Mouse (Mus musculus): ENCODE measurements around the gene Zmat5.

Gene Zmat5

GRCm38 (mm10) chr11:4704072-4704964 is at the start of gene Zmat5, which contains the start of gene Uqcr10:
Gene Zmat5 (plus strand): TSS chr11:4704678.
Gene Uqcr10 (minus strand): TSS chr11:4704342.
- DNase-seq (ENCODE audit: low spot score), result peak; percentile 87

GRCm38 (mm10) chr11:4659818-4660217 is 44.7 kb upstream of the Zmat5 start:
- DNase-seq (ENCODE audit: low spot score), result no peak

DNA sequence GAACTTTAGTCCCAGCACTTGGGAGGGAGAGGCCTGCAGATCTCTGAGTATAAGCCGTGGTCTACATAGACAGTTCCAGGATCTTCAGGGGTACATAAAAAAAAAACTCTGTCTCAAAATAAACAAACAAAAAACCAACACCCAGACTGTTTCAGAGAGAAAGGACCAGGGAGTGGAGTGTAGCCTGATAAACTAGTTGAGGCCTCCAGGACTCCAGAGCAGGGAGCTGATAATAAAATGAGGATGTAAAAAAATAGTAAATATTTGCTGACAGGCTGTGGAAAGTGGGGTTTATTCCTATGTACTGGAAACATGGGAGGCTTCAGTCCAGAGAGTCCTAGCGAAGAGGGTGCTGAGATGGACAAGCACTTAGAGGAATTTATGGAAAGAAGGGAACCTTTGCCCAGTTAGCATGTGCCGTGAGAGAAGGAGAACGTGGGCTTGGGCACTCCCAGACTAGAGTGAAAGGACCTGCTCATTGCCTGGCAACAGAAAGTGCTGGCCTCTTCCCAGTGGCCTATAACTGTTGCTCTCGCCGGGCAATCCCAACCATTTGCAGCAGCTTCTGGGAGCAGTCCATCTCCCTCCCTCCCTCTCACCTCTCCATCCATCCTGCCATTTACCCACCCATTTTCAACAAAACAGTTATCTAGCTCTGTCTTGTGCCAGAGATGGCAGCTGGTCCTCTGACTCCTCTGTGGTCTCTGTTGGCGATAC is 44.0 kb upstream of the Zmat5 start:
- DNase-seq (ENCODE audit: low spot score), result no peak

- no peak for DNase-seq (ENCODE audit: low spot score)
These were observed 43.2 kb upstream of the Zmat5 start for GRCm38 (mm10) chr11:4661324-4661723.

- no peak for DNase-seq (ENCODE audit: low spot score)
These were observed 42.5 kb upstream of the Zmat5 start for GRCm38 (mm10) chr11:4661871-4662495.

GRCm38 (mm10) chr11:4662496-4662878 is 42.0 kb upstream of the Zmat5 start:
- DNase-seq (ENCODE audit: low spot score), result no peak

GRCm38 (mm10) chr11:4671736-4672135 is 32.7 kb upstream of the Zmat5 start:
- no peak for DNase-seq (ENCODE audit: low spot score)

- DNase-seq (ENCODE audit: low spot score), result no peak
These were observed 29.9 kb upstream of the Zmat5 start for GRCm38 (mm10) chr11:4674593-4674992.

- no peak for DNase-seq (ENCODE audit: low spot score)
These were observed 29.3 kb upstream of the Zmat5 start for GRCm38 (mm10) chr11:4675126-4675562.

- DNase-seq (ENCODE audit: low spot score), result no peak
These were observed 28.8 kb upstream of the Zmat5 start for GRCm38 (mm10) chr11:4675693-4676092.

DNA sequence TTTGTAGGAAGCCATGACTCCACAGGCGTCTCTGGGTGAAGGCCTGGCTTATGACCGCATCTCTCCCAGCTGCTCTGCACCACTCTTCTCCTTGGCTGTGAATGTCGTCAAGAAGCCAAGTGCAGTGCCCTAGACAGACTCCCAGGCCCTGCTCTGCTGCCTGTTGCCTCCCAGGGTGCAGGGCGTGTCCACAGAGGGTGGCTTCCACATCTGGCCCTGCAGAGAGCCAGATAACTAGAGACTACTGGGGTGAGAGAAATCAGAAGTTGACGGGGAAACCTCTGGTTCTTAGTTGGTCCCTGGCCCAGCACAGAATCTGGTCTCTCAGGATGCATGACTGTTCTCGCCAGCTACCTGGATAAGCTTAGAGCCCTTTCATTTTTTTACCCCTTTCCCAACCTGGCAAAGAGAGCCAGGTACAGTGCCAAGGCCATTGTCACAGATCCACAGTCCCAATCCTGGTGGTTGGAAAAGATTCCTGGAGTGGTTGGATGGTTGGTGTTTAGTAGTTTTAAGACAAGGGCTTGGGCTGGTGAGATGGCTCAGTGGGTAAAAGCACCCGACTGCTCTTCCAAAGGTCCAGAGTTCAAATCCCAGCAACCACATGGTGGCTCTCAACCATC is 27.1 kb upstream of the Zmat5 start:
- peak; percentile 65 for DNase-seq (ENCODE audit: low spot score)

DNA sequence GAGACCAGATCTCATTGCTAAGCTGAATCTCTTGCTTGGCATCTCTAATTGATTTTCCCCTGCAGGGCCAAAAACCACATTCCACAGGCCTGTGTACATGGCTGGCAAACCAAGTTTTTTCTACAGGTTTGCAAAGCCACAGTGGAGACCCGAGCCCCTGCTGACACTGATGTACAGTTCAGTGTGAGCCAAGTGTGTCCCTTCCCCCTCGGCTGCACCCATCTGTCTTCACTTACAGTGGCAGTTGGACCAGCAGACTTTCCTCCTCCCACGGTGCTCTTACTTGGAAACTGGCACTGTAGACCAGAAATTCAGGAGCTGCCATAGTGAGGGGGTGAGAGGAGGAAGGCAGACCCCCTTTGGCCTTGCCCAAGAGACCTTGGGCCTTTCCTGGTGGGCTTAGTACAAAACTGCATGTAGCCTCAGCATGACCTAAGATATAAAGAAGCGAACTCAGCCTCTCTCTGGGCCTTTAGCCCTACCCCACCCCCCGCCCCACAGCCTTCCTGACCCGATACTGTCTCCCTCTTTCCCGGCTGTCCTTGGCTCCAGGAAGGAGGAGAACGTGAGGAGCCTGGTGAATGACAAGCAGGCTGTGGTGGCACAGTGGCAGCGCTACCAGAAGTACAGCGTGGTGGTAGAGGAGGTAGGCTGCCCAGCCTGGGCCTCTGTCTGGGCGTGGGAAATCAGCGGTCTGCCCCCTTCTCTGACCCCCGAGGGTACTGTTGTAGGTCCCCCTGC is 25.6 kb upstream of the Zmat5 start:
- DNase-seq (ENCODE audit: low spot score), result no peak

- no peak for DNase-seq (ENCODE audit: low spot score)
These were observed 25.0 kb upstream of the Zmat5 start for GRCm38 (mm10) chr11:4679441-4679832.

- DNase-seq (ENCODE audit: low spot score), result no peak
These were observed 24.4 kb upstream of the Zmat5 start for GRCm38 (mm10) chr11:4680126-4680525.

DNA sequence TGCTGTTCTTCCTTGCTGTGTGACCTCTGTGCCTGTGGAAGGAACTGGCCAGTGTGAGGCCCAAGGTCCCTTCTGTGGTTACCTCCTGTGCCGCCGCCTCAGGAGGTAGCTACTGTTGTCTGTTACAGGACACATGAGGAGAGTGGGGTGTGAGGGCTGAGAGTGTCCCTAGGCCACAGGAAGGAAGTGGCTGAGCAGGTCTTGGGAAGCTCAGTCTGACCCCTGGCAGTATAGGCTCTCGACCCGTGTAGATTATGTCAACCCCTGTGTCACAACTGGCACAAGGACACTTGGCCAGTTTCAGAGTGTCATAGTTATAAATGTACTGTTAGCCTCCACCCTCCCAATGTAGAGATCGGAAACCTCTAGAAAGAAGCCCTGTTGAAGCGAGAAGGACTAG is 21.0 kb upstream of the Zmat5 start:
- no peak for DNase-seq (ENCODE audit: low spot score)

- no peak for DNase-seq (ENCODE audit: low spot score)
These were observed 20.3 kb upstream of the Zmat5 start for GRCm38 (mm10) chr11:4684186-4684585.

DNA sequence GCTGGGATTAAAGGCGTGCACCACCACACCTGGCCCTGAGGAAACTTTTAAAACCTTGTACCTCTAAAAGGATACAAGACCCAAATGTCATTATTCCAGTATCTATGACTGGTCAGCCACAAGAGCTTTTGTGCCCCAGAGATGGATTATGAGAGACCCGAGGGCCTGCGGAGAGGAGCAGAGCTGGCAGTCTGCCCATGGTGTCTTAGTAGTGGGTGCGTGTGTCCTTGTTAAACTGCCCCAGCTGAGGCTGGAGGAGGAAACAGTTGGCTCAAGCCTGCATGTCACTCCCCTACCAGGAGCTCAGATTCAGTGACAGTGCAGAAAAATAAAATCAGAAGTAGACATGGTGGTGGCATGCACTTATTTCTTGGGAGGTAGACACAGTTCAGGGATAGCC is 19.4 kb upstream of the Zmat5 start:
- no peak for DNase-seq (ENCODE audit: low spot score)

DNA sequence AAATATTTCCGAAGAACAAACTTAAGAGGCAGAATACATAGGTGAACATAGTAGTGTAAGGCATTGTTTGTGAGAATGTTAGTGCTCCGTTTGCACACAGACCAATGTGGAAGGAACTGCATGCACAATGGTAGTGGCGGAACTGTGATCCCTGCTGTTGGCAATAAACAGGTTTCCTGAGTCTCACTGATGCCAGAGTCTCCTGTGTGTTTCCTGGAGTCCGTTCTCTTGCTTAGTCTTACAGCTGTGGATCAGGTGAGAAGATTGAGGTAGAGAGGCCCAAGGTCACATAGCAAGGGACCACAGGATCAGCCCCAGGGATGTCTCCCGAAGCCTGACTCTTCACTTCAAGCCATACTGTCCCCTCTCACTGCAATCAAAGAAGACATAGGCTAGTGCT is 19.0 kb upstream of the Zmat5 start:
- no peak for DNase-seq (ENCODE audit: low spot score)

- no peak for DNase-seq (ENCODE audit: low spot score)
These were observed 17.5 kb upstream of the Zmat5 start for GRCm38 (mm10) chr11:4687027-4687426.

GRCm38 (mm10) chr11:4687874-4688273 is 16.6 kb upstream of the Zmat5 start:
- no peak for DNase-seq (ENCODE audit: low spot score)

- DNase-seq (ENCODE audit: low spot score), result no peak
These were observed 15.7 kb upstream of the Zmat5 start for GRCm38 (mm10) chr11:4688632-4689380.
